Mouse (Mus musculus): Measurements from ENCODE around the gene Tmem33. TPM values are rescaled to one million over a fixed set of nuclear protein-coding genes. Genes with fewer than 3 reads are reported as not detected.

Gene Tmem33
- polyA plus RNA-seq, 1 experiment from 2014 or later, result 83.5 TPM

DNA sequence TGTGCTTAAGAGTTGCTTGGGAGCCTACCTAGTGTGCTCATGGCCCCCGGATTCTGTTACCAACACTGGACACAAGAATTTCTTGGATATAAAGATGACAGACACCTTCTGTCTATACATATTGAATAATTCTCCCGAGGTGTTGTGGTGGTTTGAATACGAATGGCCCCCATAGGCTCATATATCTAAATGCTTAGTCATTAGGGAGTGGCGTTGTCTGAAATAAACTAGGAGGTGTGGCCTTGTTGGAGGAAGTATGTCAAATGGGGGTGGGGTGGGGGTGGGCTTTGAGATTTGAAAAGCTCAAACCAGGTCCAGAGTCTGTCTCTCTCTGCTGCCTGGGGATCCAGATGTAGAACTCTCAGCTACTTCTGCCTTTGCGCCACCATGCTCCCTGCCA lies 17.1 kb upstream of the Tmem33 start:
- no peaks in the 10 kb centered on the region for H3K9me3 ChIP-seq (ENCODE audit: low read length)
- H3K4me1 ChIP-seq (ENCODE audit: insufficient read depth, low read depth, low read length), result no peaks in the 10 kb centered on the region
- H3K4me3 ChIP-seq (ENCODE audit: low read depth, low read length), result no peak overlapping the region
- DNase-seq (ENCODE audit: low spot score) (no peak), ATAC-seq (no peak)
- H3K36me3 ChIP-seq (ENCODE audit: insufficient read depth, low read length), result no peaks in the 10 kb centered on the region
- no peak overlapping the region for H3K9ac ChIP-seq (replicated peaks; ENCODE audit: low read depth)
- 88% methylated on average over 5 of the region's 5 CpGs for WGBS
- TF ChIP-seq EP300 (IDR thresholded peaks at IDR 0.05) (no peak), CTCF (IDR thresholded peaks at IDR 0.05) (no peak)
- no peaks in the 10 kb centered on the region for H3K27me3 ChIP-seq (replicated peaks; ENCODE audit: insufficient read depth, low read length)
- no peak overlapping the region for H3K27ac ChIP-seq (ENCODE audit: low read length)
- no peak overlapping the region for H3K4me2 ChIP-seq (replicated peaks; ENCODE audit: low read depth, low read length)

DNA sequence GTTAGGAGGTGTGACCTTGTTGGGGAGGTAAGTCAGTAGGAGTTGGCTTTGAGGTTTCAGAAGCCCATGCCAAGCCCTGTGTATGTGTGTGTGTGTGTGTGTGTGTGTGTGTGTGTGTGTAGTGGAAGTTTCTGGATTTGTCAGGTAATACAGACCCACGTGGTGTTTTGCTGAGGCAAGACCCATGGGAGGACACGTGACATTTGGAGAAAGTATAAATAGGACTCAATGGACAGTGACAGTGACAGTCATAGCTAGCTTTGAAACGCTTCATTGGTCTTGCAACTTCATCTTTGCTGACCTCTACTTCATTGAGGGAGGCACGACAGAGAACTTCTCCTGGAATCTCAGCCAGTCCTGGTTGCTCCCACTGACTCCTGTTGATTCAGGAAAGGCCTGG lies 8.1 kb upstream of the Tmem33 start:
- Histone ChIP-seq H3K9ac (replicated peaks; ENCODE audit: low read depth) (no peak overlapping the region), H3K9me3 (ENCODE audit: low read length) (no peaks in the 10 kb centered on the region), H3K27me3 (replicated peaks; ENCODE audit: insufficient read depth, low read length) (no peaks in the 10 kb centered on the region), H3K36me3 (ENCODE audit: insufficient read depth, low read length) (no peaks in the 10 kb centered on the region), H3K4me2 (replicated peaks; ENCODE audit: low read depth, low read length) (no peak overlapping the region), H3K4me3 (ENCODE audit: low read depth, low read length) (no peak overlapping the region), H3K27ac (ENCODE audit: low read length) (no peak overlapping the region), H3K4me1 (ENCODE audit: insufficient read depth, low read depth, low read length) (no peaks in the 10 kb centered on the region)
- DNase-seq (ENCODE audit: low spot score), result no peak
- WGBS, result 63% methylated on average over 4 of the region's 4 CpGs
- TF ChIP-seq EP300 (IDR thresholded peaks at IDR 0.05), result no peak
- TF ChIP-seq CTCF (IDR thresholded peaks at IDR 0.05), result no peak
- ATAC-seq, result no peak

DNA sequence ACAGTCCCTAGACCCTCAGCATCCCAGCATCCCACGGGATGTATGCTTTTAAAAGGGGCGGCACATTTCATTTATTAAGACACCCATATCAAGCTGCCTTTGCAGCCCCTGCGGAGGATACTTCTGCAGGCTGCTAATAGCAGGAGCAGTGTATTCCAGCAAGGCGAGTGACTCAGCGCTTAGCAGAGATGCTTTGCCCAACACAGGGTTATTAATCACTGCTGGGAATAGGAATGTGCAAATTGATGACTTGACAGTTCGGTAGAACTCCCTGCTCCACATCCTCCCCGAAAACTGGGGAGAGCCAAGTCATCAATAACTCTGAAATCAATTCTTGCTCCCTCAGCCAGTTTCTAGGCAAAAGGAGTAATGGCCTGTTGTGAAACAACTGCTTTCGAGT lies 4.7 kb upstream of the Tmem33 start:
- DNase-seq (ENCODE audit: low spot score) (no peak), ATAC-seq (no peak)
- no peak overlapping the region for H3K4me3 ChIP-seq (ENCODE audit: low read depth, low read length)
- no peak overlapping the region for H3K4me2 ChIP-seq (replicated peaks; ENCODE audit: low read depth, low read length)
- H3K36me3 ChIP-seq (ENCODE audit: insufficient read depth, low read length), result no peaks in the 10 kb centered on the region
- WGBS, result 49% methylated on average over 8 of the region's 8 CpGs
- TF ChIP-seq CTCF (IDR thresholded peaks at IDR 0.05) (no peak), EP300 (IDR thresholded peaks at IDR 0.05) (no peak)
- H3K4me1 ChIP-seq (ENCODE audit: insufficient read depth, low read depth, low read length), result no peaks in the 10 kb centered on the region
- H3K9ac ChIP-seq (replicated peaks; ENCODE audit: low read depth), result no peak overlapping the region
- no peaks in the 10 kb centered on the region for H3K9me3 ChIP-seq (ENCODE audit: low read length)
- no peaks in the 10 kb centered on the region for H3K27me3 ChIP-seq (replicated peaks; ENCODE audit: insufficient read depth, low read length)
- no peak overlapping the region for H3K27ac ChIP-seq (ENCODE audit: low read length)

DNA sequence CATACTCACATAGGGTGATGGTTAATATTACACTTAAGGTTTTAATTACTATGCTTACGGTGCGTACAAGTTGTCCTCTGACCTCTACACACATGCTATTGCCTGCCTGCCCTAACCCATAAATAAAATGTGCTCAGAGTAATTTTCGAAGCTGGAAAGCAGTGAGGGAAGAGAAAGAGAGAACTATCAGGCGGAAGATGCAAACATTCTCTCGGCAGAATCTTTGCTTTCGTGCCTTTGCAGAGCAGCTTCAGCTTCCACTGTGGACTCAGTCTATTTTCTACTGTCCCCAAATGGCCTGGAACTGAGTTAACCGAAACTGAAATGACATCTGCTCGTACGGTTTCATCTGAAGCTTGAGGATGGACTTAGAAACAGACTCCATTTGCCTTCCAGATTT lies 1.9 kb upstream of the Tmem33 start:
- Histone ChIP-seq H3K4me1 (ENCODE audit: insufficient read depth, low read depth, low read length) (peaks cover 2% of the 10 kb centered on the region; the same call in 1 of the 2 replicates), H3K9me3 (ENCODE audit: low read length) (no peaks in the 10 kb centered on the region), H3K4me2 (replicated peaks; ENCODE audit: low read depth, low read length) (no peak overlapping the region), H3K27me3 (replicated peaks; ENCODE audit: insufficient read depth, low read length) (no peaks in the 10 kb centered on the region), H3K36me3 (ENCODE audit: insufficient read depth, low read length) (no peaks in the 10 kb centered on the region), H3K4me3 (ENCODE audit: low read depth, low read length) (no peak overlapping the region), H3K27ac (ENCODE audit: low read length) (no peak overlapping the region), H3K9ac (replicated peaks; ENCODE audit: low read depth) (no peak overlapping the region)
- WGBS, result 81% methylated on average over 9 of the region's 9 CpGs
- DNase-seq (ENCODE audit: low spot score), result no peak
- no peak for ATAC-seq
- TF ChIP-seq CTCF (IDR thresholded peaks at IDR 0.05) (no peak), EP300 (IDR thresholded peaks at IDR 0.05) (no peak)

DNA sequence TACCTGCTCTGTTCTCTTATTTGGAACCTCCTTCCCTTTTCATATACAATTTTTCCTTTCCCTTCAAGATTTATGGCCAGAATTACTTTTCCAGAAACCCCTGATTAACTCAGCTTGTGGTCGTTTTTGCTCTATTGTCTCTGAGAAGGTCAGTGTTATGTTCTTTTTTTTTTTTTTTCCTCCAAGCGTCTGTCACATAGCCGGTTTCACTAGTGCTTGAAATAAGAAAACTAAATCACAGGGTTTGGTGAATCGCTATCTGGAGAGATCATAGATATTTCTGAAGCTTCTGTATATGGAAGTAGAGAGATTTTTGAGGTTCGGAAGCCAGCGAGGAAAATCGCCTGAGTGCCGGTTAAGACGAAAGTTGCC lies 220 bp upstream of the Tmem33 start:
- under 1% methylated on average over 9 of the region's 9 CpGs for WGBS
- Histone ChIP-seq H3K9me3 (ENCODE audit: low read length) (no peaks in the 10 kb centered on the region), H3K4me1 (ENCODE audit: insufficient read depth, low read depth, low read length) (peaks cover 2% of the 10 kb centered on the region; the same call in 1 of the 2 replicates), H3K9ac (replicated peaks; ENCODE audit: low read depth) (peak overlapping the region; percentile 74; the same call in 1 of the 2 replicates), H3K4me3 (ENCODE audit: low read depth, low read length) (peak overlapping the region; percentile 87), H3K4me2 (replicated peaks; ENCODE audit: low read depth, low read length) (peak overlapping the region; percentile 55), H3K27ac (ENCODE audit: low read length) (peak overlapping the region; percentile 96), H3K36me3 (ENCODE audit: insufficient read depth, low read length) (peaks cover 6% of the 10 kb centered on the region; the same call in 1 of the 2 replicates), H3K27me3 (replicated peaks; ENCODE audit: insufficient read depth, low read length) (no peaks in the 10 kb centered on the region)
- no peak for TF ChIP-seq CTCF (IDR thresholded peaks at IDR 0.05)
- ATAC-seq, result peak; percentile 5; the same call in 1 of the 2 replicates
- no peak for DNase-seq (ENCODE audit: low spot score)

DNA sequence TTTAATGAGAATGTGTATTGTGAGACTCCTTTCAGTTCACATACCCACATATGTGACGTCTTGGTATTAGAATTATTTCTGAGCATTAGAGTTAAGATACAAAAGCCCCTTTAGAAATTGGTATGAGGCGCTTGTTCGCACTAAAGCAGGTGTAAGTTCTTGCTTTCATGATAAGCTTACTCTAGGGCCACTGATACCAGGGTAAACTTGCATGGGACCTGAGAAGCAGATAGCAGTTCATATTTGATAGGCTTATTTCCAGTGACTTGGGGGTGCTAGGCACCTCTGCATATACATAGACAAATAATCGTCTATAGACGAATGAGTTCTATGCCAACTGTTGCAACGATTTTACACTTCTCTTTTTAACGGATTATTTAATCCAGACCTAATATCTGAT lies 2.6 kb downstream of the Tmem33 start:
- Histone ChIP-seq H3K4me1 (ENCODE audit: insufficient read depth, low read depth, low read length) (peaks cover 2% of the 10 kb centered on the region; the same call in 1 of the 2 replicates), H3K27me3 (replicated peaks; ENCODE audit: insufficient read depth, low read length) (no peaks in the 10 kb centered on the region), H3K36me3 (ENCODE audit: insufficient read depth, low read length) (peaks cover 12% of the 10 kb centered on the region; the same call in 1 of the 2 replicates), H3K9ac (replicated peaks; ENCODE audit: low read depth) (no peak overlapping the region), H3K27ac (ENCODE audit: low read length) (no peak overlapping the region), H3K9me3 (ENCODE audit: low read length) (no peaks in the 10 kb centered on the region), H3K4me3 (ENCODE audit: low read depth, low read length) (no peak overlapping the region), H3K4me2 (replicated peaks; ENCODE audit: low read depth, low read length) (no peak overlapping the region)
- ATAC-seq (no peak), DNase-seq (ENCODE audit: low spot score) (no peak)
- WGBS, result 87% methylated on average over 7 of the region's 7 CpGs
- no peak for TF ChIP-seq EP300 (IDR thresholded peaks at IDR 0.05)

DNA sequence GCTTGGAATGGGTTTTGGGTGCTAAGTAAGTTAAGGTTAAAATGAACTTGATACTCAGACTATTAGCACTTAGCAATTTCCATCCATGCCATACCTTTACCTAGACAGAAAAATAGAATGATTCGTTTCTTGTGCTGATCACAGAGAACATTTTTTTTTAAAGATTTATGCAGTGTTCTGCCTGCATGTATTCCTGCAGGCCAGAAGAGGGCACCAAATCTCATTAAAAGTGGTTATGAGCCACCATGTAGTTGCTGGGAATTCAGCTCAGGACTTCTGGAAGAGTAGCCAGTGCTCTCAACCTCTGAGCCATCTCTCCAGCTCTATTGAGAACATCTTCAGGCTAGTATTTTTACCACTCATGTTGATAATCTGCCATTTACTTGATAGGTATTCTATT lies 5.7 kb downstream of the Tmem33 start:
- no peaks in the 10 kb centered on the region for H3K27me3 ChIP-seq (replicated peaks; ENCODE audit: insufficient read depth, low read length)
- H3K4me2 ChIP-seq (replicated peaks; ENCODE audit: low read depth, low read length), result no peak overlapping the region
- 86% methylated on average over 1 of the region's 1 CpGs for WGBS
- H3K4me3 ChIP-seq (ENCODE audit: low read depth, low read length), result no peak overlapping the region
- no peaks in the 10 kb centered on the region for H3K9me3 ChIP-seq (ENCODE audit: low read length)
- peaks cover 12% of the 10 kb centered on the region; the same call in 1 of the 2 replicates for H3K36me3 ChIP-seq (ENCODE audit: insufficient read depth, low read length)
- H3K4me1 ChIP-seq (ENCODE audit: insufficient read depth, low read depth, low read length), result peaks cover 2% of the 10 kb centered on the region; the same call in 1 of the 2 replicates
- ATAC-seq (no peak), DNase-seq (ENCODE audit: low spot score) (peak; percentile 6)
- H3K9ac ChIP-seq (replicated peaks; ENCODE audit: low read depth), result no peak overlapping the region
- no peak for TF ChIP-seq EP300 (IDR thresholded peaks at IDR 0.05)
- TF ChIP-seq CTCF (IDR thresholded peaks at IDR 0.05), result peak; percentile 48
- no peak overlapping the region for H3K27ac ChIP-seq (ENCODE audit: low read length)
